Mouse (Mus musculus): ENCODE results near the gene Fermt1. TPM values are rescaled to one million over a fixed set of nuclear protein-coding genes. Genes with fewer than 3 reads are reported as not detected.

Fermt1 gene
- total RNA-seq, 1 experiment from 2014 or later: not detected

DNA sequence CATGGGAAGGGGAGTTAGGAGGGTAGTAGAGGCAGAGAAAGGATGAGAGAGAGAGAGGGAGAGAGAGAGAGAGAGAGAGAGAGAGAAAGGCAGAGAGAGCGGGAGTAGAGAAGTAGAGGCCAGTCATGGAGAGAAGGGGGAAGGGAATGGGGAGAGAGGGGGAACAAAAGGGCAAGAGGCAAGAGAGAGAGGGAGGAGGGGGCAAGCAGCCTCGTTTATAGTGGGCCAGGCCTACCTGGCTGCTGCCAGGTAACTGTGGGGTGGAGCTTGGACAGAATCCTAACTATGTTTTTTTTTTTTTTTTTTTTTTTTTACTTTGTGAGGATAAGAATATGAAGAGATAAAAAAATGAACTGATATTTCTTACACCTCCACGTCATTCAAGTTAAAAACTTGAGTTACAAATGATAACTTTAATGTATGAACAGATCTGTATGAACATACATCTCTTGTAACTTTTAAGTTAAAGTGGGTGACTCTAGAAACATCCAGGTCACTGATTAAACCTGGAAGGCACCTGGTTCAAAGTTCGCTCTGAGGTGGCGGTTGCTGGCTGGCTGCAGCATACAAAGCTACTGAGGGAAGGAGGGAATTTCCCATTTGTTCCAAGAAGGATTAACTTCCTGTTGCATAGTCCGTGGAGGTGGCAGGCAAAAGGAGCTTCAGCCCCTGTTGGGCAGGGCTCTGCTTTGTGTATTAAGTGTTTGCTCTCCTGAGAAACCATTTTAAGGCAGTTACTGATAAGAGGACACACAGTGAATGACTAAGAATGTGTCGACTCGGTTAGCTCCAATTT, 22.2 kb downstream of the Fermt1 start:
- ATAC-seq (replicated peaks; ENCODE audit: insufficient number of reproducible peaks, low FRiP score, low TSS enrichment, poor library complexity, severe bottlenecking): no peak

DNA sequence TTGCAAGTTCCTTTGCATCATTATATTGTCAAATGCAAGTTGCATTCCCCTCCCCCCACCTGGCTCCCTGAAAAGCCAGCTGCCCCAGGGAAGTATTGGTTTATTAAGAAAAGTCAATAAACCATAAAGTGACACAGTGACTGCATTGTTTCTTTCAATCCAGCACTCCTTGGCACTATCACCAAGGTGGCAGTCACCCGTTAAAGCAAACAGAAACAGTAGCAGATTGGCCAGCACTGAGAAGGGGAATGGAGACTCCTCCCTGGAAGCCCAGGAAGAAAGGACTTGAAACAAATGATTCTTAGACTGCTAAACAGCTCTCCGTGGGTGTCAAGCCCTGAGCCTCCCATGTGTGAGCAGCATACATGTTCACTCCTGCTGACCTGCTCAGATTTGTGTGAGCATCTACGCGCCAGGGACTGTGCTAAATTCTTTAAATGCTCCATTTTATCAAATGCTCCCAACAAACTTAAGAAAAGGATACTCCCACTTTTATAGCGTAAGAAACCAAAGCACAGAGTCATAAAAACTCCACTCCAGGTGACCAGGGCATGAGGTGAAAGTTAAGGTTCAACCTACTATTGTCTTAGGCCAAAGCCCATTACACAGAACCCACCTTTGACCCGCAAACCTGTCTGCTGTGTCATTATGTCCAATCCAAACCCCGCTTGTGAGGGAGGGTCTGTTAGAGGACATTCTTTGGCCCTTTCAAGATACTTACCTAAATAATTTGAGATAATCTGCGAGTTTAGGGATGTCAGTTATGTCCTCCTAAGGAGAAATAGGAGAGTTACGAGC, 23.4 kb downstream of the Fermt1 start:
- ATAC-seq (replicated peaks; ENCODE audit: insufficient number of reproducible peaks, low FRiP score, low TSS enrichment, poor library complexity, severe bottlenecking): no peak

DNA sequence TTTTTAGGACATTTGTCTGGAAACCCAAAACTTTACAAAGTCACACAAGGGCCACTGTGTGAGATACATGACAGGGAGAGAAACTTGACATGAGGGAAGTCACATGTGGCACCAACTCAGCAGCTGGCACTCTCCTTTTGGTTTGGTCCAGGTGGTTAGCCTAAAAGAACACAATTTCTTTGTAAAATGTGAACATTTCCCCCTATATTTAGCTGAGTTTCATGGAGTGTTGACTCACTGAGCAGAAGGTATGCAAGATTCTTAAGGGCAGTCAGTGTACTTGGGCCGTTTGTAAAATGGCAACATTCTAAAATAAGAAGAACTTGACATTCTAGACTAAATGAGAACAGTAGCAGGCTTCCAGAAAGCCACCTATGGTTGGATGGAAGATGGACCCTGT, 30.9 kb downstream of the Fermt1 start:
- ATAC-seq (replicated peaks; ENCODE audit: insufficient number of reproducible peaks, low FRiP score, low TSS enrichment, poor library complexity, severe bottlenecking): no peak

DNA sequence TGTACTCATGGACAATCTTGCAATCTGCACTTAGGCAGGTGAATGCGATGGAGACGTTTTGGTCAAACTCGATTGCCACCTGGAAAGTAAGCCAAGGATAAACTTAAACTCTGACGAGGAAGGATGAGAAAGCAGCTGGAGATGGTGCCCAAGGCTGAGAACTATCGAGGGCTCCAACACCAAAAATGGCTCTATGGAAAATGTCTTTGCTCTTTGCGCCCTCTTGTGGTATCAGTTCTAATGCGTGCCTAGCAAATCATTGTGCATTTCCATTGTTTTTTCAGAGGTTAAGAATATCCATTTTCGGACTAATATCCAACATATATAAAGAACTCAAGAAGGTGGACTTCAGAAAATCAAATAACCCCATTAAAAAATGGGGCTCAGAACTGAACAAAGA, 38.9 kb downstream of the Fermt1 start:
- no peak for ATAC-seq (replicated peaks; ENCODE audit: insufficient number of reproducible peaks, low FRiP score, low TSS enrichment, poor library complexity, severe bottlenecking)

DNA sequence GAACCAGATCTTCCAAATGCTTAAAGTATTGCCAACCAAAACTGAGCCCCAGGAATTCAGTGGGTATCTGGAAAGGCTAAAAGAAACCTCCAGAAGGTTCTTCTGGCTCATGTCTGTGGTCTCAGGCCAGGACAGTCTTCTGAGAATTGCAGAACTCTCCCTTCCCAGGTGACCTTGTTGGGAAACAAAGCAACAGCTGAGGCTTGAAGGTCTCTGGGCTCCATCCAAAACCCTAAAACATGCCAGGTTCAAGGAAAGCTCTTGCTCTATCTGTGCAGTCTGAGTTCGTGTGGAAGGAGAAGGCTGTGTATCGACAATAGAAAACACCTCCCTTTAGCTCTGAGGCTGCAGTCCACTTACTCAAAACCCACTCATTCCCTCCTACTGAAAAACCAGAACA, 40.7 kb downstream of the Fermt1 start:
- no peak for ATAC-seq (replicated peaks; ENCODE audit: insufficient number of reproducible peaks, low FRiP score, low TSS enrichment, poor library complexity, severe bottlenecking)

DNA sequence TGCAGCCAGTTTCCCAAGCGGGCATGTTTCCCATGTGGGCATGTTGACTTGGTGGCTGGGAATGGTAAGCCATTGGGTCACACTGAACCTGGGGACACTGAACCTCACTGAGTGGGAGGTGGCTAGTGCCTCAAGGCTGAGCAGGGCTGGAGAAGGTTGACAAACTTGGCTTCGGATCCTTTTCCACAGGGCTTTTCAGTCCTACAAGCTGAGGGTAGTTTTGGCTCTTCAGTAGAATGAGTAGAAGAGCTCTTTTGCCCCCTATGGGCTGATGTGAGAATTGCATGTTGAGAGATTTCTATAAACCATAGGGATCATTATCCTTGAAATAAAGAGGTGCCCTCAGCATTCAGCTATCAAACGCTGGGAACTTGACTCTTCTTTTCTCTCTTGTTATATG, 42.2 kb downstream of the Fermt1 start:
- no peak for ATAC-seq (replicated peaks; ENCODE audit: insufficient number of reproducible peaks, low FRiP score, low TSS enrichment, poor library complexity, severe bottlenecking)

DNA sequence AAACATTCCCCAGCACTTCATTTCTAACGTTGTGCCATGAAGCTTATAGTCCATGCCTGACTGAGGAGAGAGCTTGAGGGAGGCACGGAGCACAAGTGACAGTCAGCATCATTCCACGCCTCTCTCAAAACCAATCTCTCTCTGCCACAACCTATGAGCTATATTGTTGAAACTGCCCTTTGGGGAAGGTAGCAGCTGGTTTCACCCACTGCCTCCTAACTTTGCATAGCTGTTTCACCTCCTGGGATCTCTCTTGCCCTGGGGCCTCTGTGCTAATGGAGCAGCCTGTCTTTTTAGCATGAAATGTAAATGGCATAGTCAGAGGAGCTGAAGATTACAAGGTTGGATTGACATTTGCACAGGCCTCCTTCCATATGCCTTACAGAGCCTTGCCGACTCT, 43.6 kb downstream of the Fermt1 start:
- no peak for ATAC-seq (replicated peaks; ENCODE audit: insufficient number of reproducible peaks, low FRiP score, low TSS enrichment, poor library complexity, severe bottlenecking)

DNA sequence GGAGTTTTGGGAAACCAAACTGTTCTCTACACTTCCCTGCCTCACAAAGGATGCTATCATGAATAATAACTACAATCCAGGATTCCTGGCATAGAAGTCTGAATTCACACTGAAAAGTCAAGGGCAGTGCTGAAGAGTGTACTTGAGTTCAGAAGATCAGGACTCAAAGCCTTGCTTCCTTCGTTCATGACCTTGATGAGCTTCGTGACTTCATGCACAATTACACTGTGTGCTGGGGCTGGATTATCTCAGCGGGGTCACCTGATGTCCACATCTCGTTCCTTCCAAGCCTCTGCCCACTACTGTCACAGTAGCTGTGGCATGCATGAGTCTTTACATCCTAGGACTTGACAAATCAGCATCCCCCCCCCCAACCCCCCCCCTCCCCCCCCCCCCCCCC, 44.1 kb downstream of the Fermt1 start:
- no peak for ATAC-seq (replicated peaks; ENCODE audit: insufficient number of reproducible peaks, low FRiP score, low TSS enrichment, poor library complexity, severe bottlenecking)

DNA sequence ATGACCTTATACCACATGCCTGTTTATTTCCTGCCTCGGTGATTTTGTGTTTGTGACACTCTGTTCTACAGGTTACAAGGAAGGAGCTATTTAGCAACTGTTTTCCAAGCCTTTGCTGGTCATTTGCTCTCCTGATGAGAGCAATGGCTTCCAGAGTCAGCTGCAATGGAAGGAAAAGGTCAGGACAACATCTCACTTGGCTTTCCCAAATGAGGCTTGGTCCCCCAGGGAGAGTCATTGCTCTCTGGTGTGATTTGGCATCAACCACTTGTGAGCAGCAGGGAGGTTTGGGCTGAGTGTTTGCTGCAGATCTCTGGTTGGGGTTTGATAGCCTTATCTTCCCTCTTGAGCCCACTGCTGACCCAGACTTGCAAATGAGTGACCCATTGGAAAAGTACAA, 45.1 kb downstream of the Fermt1 start:
- no peak for ATAC-seq (replicated peaks; ENCODE audit: insufficient number of reproducible peaks, low FRiP score, low TSS enrichment, poor library complexity, severe bottlenecking)

DNA sequence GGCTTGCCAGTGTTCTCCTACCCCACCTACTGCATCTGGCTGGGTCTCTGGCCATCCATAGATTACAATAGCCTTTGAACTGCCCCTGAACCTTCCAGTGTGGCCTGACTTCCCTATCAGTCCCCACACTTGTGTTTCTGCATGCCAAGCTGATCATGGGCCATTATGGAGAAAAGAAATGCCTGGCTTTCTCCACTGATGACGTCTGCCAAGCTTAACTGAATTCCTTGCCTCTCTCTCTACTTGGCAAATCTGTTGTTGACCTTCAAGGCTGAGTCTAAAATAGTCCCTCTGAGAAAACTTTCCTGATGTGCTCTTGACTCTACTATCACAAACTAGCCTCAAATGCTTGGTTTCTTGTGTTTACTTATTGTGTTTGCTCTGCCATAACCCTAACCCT, 47.5 kb downstream of the Fermt1 start:
- ATAC-seq (replicated peaks; ENCODE audit: insufficient number of reproducible peaks, low FRiP score, low TSS enrichment, poor library complexity, severe bottlenecking): no peak

DNA sequence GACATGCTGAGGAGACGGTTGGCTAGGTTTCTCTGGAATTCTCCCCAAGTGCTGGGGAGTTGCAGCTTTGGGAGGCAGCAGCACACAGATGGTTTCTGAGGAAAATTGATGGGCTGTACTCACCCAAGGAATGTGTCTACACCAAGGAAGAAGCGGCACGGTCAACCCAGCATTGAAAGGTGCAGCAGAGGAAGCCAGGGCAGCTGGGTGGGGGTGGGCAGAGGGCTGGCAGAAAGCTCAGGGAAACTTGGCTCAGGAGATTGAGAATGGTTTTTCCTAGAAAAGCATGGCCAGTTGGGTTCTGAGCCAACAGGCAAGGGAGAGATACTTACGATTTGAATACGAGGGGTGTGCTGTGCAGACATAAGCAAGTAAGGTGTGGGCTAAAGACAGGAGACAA, 51.9 kb downstream of the Fermt1 start:
- no peak for ATAC-seq (replicated peaks; ENCODE audit: insufficient number of reproducible peaks, low FRiP score, low TSS enrichment, poor library complexity, severe bottlenecking)

DNA sequence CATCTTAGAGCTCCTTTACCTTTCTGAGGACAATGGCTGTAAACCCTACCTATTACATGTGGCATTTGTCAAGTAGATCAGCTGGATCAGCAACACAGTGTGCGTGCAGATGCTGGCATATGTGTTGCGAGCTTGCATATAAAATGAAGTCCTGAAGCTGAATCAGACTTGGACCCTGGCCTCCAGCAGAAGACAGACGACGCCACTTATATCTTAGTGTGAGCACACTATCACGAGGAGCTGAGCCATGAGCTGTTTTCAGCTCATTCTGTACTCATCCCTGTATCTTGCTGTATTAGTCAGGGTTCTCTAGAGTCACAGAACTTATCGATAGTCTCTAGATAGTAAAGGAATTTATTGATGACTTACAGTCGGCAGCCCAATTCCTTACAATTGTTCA, 60.4 kb downstream of the Fermt1 start:
- ATAC-seq (replicated peaks; ENCODE audit: insufficient number of reproducible peaks, low FRiP score, low TSS enrichment, poor library complexity, severe bottlenecking): no peak

DNA sequence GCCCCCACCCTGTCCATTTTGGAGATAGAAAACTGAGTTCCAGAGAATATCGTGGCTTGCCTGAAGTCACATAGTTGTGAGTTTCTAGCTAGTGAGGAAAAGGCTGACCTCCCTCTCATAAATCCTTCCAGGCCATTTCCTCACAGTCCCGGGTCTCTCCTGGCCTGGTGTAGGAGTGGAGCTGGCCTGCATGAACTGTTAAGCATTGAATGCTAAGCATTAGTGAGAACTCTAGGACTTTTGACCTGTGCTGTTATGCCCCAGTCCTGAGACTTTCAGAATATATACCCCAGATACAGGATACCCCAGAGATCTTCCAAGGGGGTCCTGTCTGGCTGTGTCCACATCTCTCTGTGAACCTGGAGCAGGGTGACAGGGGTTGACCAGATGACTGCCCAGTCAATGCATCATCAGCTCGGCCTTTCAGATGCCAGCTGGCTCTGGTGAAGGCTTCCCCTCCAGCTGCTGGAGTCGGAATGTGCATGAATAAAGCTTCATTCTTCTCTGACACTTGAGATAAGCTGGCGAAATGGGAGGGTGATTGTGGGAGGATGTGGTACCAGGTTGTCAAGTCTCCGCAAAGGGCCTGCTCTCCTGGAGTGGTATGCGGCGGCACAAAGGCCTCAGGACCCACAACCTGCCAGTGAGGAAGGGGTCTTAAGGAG, 61.3 kb downstream of the Fermt1 start:
- no peak for ATAC-seq (replicated peaks; ENCODE audit: insufficient number of reproducible peaks, low FRiP score, low TSS enrichment, poor library complexity, severe bottlenecking)

DNA sequence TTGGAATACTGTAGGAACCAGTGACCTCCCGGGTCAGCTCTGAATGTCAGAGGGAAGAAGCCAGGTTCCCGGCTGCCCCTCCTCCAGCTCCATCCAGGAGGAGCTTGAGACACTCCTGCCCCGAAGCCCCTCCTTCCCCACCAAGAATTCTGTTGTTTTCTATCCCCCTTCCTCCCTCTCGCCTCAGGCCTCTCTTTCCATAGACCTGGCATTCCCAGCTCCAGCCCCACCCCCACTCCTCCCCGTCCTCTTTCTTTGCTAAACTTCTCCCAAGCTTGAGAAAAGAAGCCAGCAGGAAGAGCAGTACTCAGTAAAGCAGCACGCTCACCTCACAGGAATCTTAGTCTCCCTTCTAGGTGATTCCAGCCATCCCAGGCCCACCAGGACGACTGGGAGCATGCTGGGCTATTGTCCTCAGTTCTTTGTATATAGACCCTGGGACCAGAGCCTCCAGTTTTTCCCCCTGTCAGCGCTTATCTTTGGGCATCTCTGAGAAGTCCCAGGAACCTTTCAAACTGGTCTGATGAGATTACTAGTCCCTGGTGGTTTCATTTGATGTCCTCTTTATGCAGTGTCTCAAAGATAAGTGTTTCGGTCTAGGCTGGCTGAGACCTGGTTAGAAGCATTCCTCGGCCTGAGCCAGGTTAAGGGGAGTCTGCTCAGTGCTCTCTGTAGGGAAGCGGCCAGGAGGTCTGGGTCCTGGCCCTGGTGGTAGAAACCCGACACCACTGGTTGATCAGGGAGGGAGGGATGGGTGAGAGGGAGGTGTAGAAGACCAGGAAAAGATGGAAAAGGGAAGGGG, 64.7 kb downstream of the Fermt1 start, which contains the start of gene Lrrn4:
Lrrn4 (minus strand) TSS at position 48 of the 802 bp plus-strand sequence.
- ATAC-seq (replicated peaks; ENCODE audit: insufficient number of reproducible peaks, low FRiP score, low TSS enrichment, poor library complexity, severe bottlenecking): no peak

DNA sequence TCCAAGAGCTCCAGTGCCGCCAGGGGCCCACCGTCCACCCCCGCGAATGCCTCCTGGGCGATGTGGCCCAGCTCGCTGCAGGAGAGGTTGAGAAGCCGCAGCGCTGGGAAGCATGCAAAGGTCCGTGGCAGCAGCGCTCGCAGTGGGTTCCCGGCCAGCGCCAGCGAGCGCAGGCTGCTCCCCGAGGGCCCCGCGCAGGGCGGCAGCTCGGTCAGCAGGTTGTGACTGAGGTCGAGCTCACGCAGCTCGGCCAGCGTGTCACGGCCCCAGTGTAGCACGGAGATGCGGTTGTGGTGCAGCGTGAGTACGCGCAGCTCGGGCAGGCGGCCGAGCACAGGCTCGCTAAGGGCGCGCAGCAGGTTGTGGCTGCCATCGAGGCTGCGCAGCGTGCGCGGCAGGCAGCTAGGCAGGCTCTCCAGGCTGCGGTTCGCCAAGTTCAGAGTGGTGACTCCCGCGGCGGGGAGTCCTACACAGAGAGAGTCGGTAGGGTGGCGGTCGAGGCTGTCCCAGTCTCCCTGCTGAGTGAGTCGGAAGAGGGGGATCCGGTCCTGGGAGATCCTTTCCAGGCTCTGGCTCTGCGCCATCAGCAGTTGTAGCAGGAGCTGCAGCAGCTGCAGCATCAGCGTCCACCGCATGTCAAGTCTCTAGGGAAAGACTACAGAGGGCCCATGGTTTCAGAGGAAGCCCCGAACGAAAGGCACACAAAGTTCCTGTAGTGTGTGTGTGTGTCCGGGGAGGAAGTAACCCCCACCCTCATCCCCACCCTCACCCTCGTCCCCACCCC, 66.3 kb downstream of the Fermt1 start:
- ATAC-seq (replicated peaks; ENCODE audit: insufficient number of reproducible peaks, low FRiP score, low TSS enrichment, poor library complexity, severe bottlenecking): no peak

DNA sequence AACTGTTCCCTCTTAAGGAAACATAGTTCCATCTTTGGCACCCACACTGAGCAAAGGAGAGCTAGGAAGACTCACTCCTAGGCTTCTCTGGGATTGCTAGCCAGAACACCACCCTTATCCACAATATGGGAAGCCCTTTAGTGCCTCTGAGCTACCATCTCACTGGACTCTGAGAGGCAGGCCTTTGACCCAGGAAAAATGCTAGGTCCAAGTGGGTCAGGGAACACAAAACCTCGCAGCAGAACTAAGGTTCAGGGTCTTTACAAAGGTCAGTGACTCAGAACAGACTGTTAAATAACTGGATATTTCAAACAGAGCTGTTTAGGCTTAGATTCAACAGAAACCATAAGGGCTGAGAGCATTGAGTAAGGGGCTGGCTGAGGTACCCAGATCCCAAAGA, 68.7 kb downstream of the Fermt1 start:
- no peak for ATAC-seq (replicated peaks; ENCODE audit: insufficient number of reproducible peaks, low FRiP score, low TSS enrichment, poor library complexity, severe bottlenecking)

DNA sequence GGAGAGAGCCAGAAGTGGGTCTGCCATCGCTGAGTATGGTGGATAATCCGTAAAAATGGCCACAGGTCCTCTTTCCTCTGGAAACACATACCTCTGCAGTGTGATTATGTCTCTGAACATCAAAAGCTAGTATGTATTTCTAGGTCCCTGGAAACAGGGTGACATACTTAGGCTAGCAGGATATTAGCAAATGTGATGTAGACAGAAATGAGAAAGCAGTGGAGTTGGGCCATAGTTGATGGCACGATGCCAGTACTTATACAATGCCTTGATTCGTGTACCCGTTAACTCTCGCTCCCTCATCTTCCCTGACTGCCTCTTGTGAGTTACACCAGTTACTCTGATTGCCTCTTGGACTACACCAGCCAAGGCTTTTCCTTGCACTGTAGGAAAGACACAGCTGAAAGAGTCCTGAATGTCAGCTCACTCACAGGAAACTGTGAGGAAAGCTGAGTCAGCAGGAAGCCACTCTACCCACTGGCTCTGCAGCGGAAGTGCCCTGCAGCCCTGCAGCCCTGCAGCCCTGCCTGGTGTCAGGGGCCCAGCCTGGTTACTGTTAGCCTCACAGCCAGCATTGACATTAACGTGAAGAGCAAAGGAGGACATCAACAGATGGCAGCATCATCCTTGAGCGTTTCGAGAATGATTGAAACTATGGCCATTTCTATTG, 71.9 kb downstream of the Fermt1 start:
- ATAC-seq (replicated peaks; ENCODE audit: insufficient number of reproducible peaks, low FRiP score, low TSS enrichment, poor library complexity, severe bottlenecking): no peak

DNA sequence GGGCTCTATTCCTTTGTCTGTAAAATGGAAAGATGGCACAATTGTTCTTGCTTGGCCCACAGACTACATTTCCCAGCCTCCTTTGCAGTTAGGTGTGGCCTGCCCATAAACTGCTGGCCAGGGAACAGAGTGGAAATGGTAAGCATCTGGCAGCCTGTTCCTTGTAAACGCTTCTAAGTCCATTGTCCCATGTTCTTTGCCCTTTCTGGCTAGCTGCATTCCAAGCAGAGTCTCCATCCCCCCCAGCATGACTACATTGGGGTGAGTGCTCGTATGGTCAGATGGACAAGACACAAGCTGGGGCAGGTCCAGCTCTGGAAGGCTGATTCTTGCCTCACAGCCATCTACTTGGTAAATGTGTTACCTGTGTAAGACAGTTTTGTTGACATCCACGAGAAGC, 74.0 kb downstream of the Fermt1 start:
- no peak for ATAC-seq (replicated peaks; ENCODE audit: insufficient number of reproducible peaks, low FRiP score, low TSS enrichment, poor library complexity, severe bottlenecking)
